ENCODE assay signal across 10 mouse cellular contexts in the genomic region with DNA sequence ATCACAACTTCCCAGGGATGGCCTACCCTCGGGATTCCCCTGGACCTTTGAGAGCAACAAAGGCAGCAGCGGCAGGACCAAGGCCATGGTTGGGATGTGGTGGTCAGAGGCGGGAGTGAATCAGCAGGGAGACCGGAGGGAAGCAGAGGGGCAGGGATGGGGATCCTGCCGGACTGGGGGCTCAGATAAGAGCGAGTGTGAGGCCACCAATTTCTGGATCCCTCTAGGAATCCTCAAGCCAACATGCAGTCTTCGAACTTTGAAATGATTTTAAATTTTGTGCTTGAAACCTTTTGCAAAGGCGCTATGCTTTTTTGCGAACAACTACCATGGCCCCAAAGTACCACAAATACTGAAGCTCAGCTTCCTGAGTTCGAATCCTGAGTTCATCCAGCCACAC. TPM values are rescaled to one million over a fixed set of nuclear protein-coding genes. Genes with fewer than 3 reads are reported as not detected.
A peak's percentile ranks its signal among the peaks of the same experiment; 100 is the strongest.
DNase-seq lines count a peak whose midpoint lies in the region; ATAC-seq and TF ChIP-seq lines count a peak whose summit lies in the region.
"Had no signal": no experiment of that assay in that cellular context is flagged by ENCODE, and none has a peak within 500 bp of the region (broad histone marks: within the 10 kb centered on the region; RNA-seq: fewer than 3 reads in every experiment).

TSS of gene Mpig6b (minus strand) at position 101 of the 400 bp plus-strand sequence.

- TF ChIP-seq CTCF in bone marrow macrophage, adult 2 months (IDR thresholded peaks at IDR 0.05; ENCODE audit: low read depth, low read length): no peak
- TF ChIP-seq CTCF in layer of hippocampus, adult 2 months (conservative IDR thresholded peaks at IDR 0.05): no peak

- H3K27ac ChIP-seq in heart, embryonic 16.5 days (ENCODE audit: low read length): no peak within 1 kb of the TSS
- no peak within 1 kb of the TSS for H3K27ac ChIP-seq in bone marrow macrophage, adult 2 months (ENCODE audit: insufficient read depth, low read depth, low read length)
- no peak within 1 kb of the TSS for H3K27ac ChIP-seq in hindbrain, embryonic 14.5 days
- H3K27ac ChIP-seq in midbrain, embryonic 12.5 days (replicated peaks): no peak within 1 kb of the TSS
- no peak within 1 kb of the TSS for H3K27ac ChIP-seq in layer of hippocampus, adult 2 months

- peaks cover 5% of the 10 kb centered on the region; the same call in 1 of the 2 replicates for H3K36me3 ChIP-seq in heart, embryonic 16.5 days (ENCODE audit: control insufficient read depth, insufficient read depth)
- H3K36me3 ChIP-seq in hindbrain, embryonic 14.5 days (replicated peaks; ENCODE audit: control insufficient read depth, insufficient read depth): peaks cover 24% of the 10 kb centered on the region
- peaks cover 22% of the 10 kb centered on the region for H3K36me3 ChIP-seq in midbrain, embryonic 12.5 days

- DNase-seq in heart, postnatal 36 days: no peak
- DNase-seq in hindbrain, embryonic 14.5 days (ENCODE audit: low spot score): no peak
- DNase-seq in layer of hippocampus, adult 2 months (ENCODE audit: low spot score in 2 of 2): no peak
- DNase-seq in thymus, postnatal 25 days: no peak
- DNase-seq in right cerebral cortex, postnatal 36 days (ENCODE audit: low spot score in 2 of 2): no peak
- DNase-seq: cerebellum, adult 8-10 months had no signal

- H3K9me3 ChIP-seq in heart, embryonic 16.5 days (replicated peaks; ENCODE audit: control insufficient read depth, low read length): no peaks in the 10 kb centered on the region
- H3K9me3 ChIP-seq in hindbrain, embryonic 14.5 days (ENCODE audit: control insufficient read depth, low read length): no peaks in the 10 kb centered on the region
- H3K9me3 ChIP-seq in midbrain, embryonic 12.5 days: no peaks in the 10 kb centered on the region

- ATAC-seq in heart, embryonic 16.5 days (replicated peaks; ENCODE audit: extremely low read depth, insufficient read depth, low FRiP score): no peak
- no peak for ATAC-seq in hindbrain, embryonic 14.5 days (ENCODE audit: low FRiP score)
- ATAC-seq in midbrain, embryonic 12.5 days (ENCODE audit: low FRiP score, low read depth): no peak

- peak within 1 kb of the TSS; percentile 47 for H3K4me3 ChIP-seq in heart, embryonic 16.5 days (ENCODE audit: low read length)
- H3K4me3 ChIP-seq in bone marrow macrophage, adult 2 months (ENCODE audit: insufficient read depth, low read length): peak within 1 kb of the TSS; percentile 48
- H3K4me3 ChIP-seq in hindbrain, embryonic 14.5 days (replicated peaks; ENCODE audit: low read length): peak within 1 kb of the TSS; percentile 20
- H3K4me3 ChIP-seq in midbrain, embryonic 12.5 days: peak within 1 kb of the TSS; percentile 31
- no peak within 1 kb of the TSS; the same call in 1 of the 2 replicates for H3K4me3 ChIP-seq in layer of hippocampus, adult 2 months

- peaks cover 13% of the 10 kb centered on the region for H3K4me1 ChIP-seq in heart, embryonic 16.5 days (ENCODE audit: control insufficient read depth, insufficient read depth, low read length)
- 0 out of 2 replicates have a peak, but pooled peaks cover 2% of the 10 kb centered on the region for H3K4me1 ChIP-seq in bone marrow macrophage, adult 2 months (ENCODE audit: control insufficient read depth, insufficient read depth, low read length)
- H3K4me1 ChIP-seq in hindbrain, embryonic 14.5 days (replicated peaks; ENCODE audit: control insufficient read depth, insufficient read depth, low read length): peaks cover 5% of the 10 kb centered on the region
- peaks cover 27% of the 10 kb centered on the region for H3K4me1 ChIP-seq in midbrain, embryonic 12.5 days

- 42% methylated on average over 10 of the region's 10 CpGs for WGBS in heart, embryonic 16.5 days
- WGBS in hindbrain, embryonic 14.5 days: 46% methylated on average over 10 of the region's 10 CpGs
- WGBS in midbrain, embryonic 12.5 days: 45% methylated on average over 10 of the region's 10 CpGs

- intact Hi-C loops in heart, postnatal 36 days (cut with DNase I): no loop called here

- H3K9ac ChIP-seq in heart, embryonic 16.5 days (ENCODE audit: low read length): peak within 1 kb of the TSS; percentile 50; the same call in 1 of the 2 replicates
- peak within 1 kb of the TSS; percentile 26; the same call in 1 of the 2 replicates for H3K9ac ChIP-seq in hindbrain, embryonic 14.5 days
- H3K9ac ChIP-seq in midbrain, embryonic 12.5 days (replicated peaks): peak within 1 kb of the TSS; percentile 44; the same call in 1 of the 2 replicates

- H3K4me2 ChIP-seq in heart, embryonic 16.5 days (ENCODE audit: low read depth, low read length): peak within 1 kb of the TSS; percentile 74
- peak within 1 kb of the TSS; percentile 45 for H3K4me2 ChIP-seq in hindbrain, embryonic 14.5 days (replicated peaks)
- H3K4me2 ChIP-seq in midbrain, embryonic 12.5 days (replicated peaks): peak within 1 kb of the TSS; percentile 55

- TF ChIP-seq POLR2A in bone marrow macrophage, adult 2 months (IDR thresholded peaks at IDR 0.05; ENCODE audit: borderline replicate concordance, low read depth, low read length): no peak

- peaks cover 28% of the 10 kb centered on the region for H3K27me3 ChIP-seq in heart, embryonic 16.5 days (ENCODE audit: control insufficient read depth, insufficient read depth, low read length)
- peaks cover 35% of the 10 kb centered on the region for H3K27me3 ChIP-seq in hindbrain, embryonic 14.5 days (ENCODE audit: control insufficient read depth, insufficient read depth, low read length)
- H3K27me3 ChIP-seq in midbrain, embryonic 12.5 days: peaks cover 48% of the 10 kb centered on the region

RNA-seq across cellular contexts. Expression of gene Mpig6b, which starts in this region (rescaled TPM):
- polyA plus RNA-seq in heart, embryonic 16.5 days (2015; fragmentation: Nextera tagmentation; extraction: Ambion mirVana): 0.16 and 0.54 TPM in 2 replicates
- under 1 TPM; 0.42 to 0.49 TPM for total RNA-seq in heart, postnatal 36 days (2021)
- polyA plus RNA-seq in bone marrow macrophage, adult 2 months (2012; ENCODE audit: insufficient read depth, insufficient read length, missing spikeins): not detected in 2 replicates
- 0.21 and 0.42 TPM in 2 replicates for polyA plus RNA-seq in hindbrain, embryonic 14.5 days (2014; fragmentation: Nextera tagmentation; extraction: Ambion mirVana)
- 0.52 and 0.93 TPM in 2 replicates for polyA plus RNA-seq in midbrain, embryonic 12.5 days (2016; fragmentation: Nextera tagmentation; extraction: Ambion mirVana)
- not detected for total RNA-seq in layer of hippocampus, adult 2 months (2021)
- total RNA-seq: MEL had no signal
